Mouse (Mus musculus): ENCODE results near the gene Adamts3. TPM values are rescaled to one million over a fixed set of nuclear protein-coding genes. Genes with fewer than 3 reads are reported as not detected.

Gene Adamts3
- polyA plus RNA-seq, 1 experiment, result 0.34 TPM

- H3K36me3 ChIP-seq (ENCODE audit: control insufficient read depth, insufficient read depth), result no peaks in the 10 kb centered on the region
- H3K79me3 ChIP-seq (ENCODE audit: low read depth), result no peaks in the 10 kb centered on the region
- no peaks in the 10 kb centered on the region for H3K27me3 ChIP-seq (ENCODE audit: control insufficient read depth, insufficient read depth, insufficient read length)
- H3ac ChIP-seq (ENCODE audit: control insufficient read depth, insufficient read length, low read depth), result no peak overlapping the region
- TF ChIP-seq CTCF (IDR thresholded peaks at IDR 0.05; ENCODE audit: control insufficient read depth, insufficient read depth, insufficient read length) (no peak), MAX (IDR thresholded peaks at IDR 0.05) (no peak), USF1 (IDR thresholded peaks at IDR 0.05; ENCODE audit: low read depth) (no peak), CEBPB (IDR thresholded peaks at IDR 0.05; ENCODE audit: low read depth) (no peak), MYOD1 (IDR thresholded peaks at IDR 0.05; ENCODE audit: control insufficient read depth, insufficient read length, low read depth) (no peak), MYOG (IDR thresholded peaks at IDR 0.05; ENCODE audit: control insufficient read depth, extremely low read depth, insufficient read length) (no peak), FOSL1 (IDR thresholded peaks at IDR 0.05; ENCODE audit: insufficient read depth, low read length, poor library complexity, severe bottlenecking) (no peak)
- no peaks in the 10 kb centered on the region for H3K79me2 ChIP-seq (ENCODE audit: control insufficient read depth, insufficient read depth)
- H3K4me3 ChIP-seq (ENCODE audit: insufficient read depth, poor library complexity, severe bottlenecking), result no peak overlapping the region
Measured at GRCm38 (mm10) chr5:89711116-89711859, 171.8 kb downstream of the Adamts3 start.

GRCm38 (mm10) chr5:89709459-89709858, 173.7 kb downstream of the Adamts3 start:
- H3K79me2 ChIP-seq (ENCODE audit: control insufficient read depth, insufficient read depth), result no peaks in the 10 kb centered on the region
- no peaks in the 10 kb centered on the region for H3K36me3 ChIP-seq (ENCODE audit: control insufficient read depth, insufficient read depth)
- no peak overlapping the region for H3K4me3 ChIP-seq (ENCODE audit: insufficient read depth, poor library complexity, severe bottlenecking)
- H3K27me3 ChIP-seq (ENCODE audit: control insufficient read depth, insufficient read depth, insufficient read length), result no peaks in the 10 kb centered on the region
- no peak overlapping the region for H3ac ChIP-seq (ENCODE audit: control insufficient read depth, insufficient read length, low read depth)
- no peak for TF ChIP-seq USF1 (IDR thresholded peaks at IDR 0.05; ENCODE audit: low read depth)
- no peak for TF ChIP-seq CTCF (IDR thresholded peaks at IDR 0.05; ENCODE audit: control insufficient read depth, insufficient read depth, insufficient read length)
- TF ChIP-seq MAX (IDR thresholded peaks at IDR 0.05), result no peak
- TF ChIP-seq MYOG (IDR thresholded peaks at IDR 0.05; ENCODE audit: control insufficient read depth, extremely low read depth, insufficient read length), result no peak
- TF ChIP-seq CEBPB (IDR thresholded peaks at IDR 0.05; ENCODE audit: low read depth), result no peak
- no peak for TF ChIP-seq FOSL1 (IDR thresholded peaks at IDR 0.05; ENCODE audit: insufficient read depth, low read length, poor library complexity, severe bottlenecking)
- TF ChIP-seq MYOD1 (IDR thresholded peaks at IDR 0.05; ENCODE audit: control insufficient read depth, insufficient read length, low read depth), result no peak
- no peaks in the 10 kb centered on the region for H3K79me3 ChIP-seq (ENCODE audit: low read depth)

GRCm38 (mm10) chr5:89704264-89704663, 178.9 kb downstream of the Adamts3 start:
- Histone ChIP-seq H3ac (ENCODE audit: control insufficient read depth, insufficient read length, low read depth) (no peak overlapping the region), H3K4me3 (ENCODE audit: insufficient read depth, poor library complexity, severe bottlenecking) (no peak overlapping the region), H3K79me3 (ENCODE audit: low read depth) (no peaks in the 10 kb centered on the region), H3K36me3 (ENCODE audit: control insufficient read depth, insufficient read depth) (no peaks in the 10 kb centered on the region), H3K79me2 (ENCODE audit: control insufficient read depth, insufficient read depth) (no peaks in the 10 kb centered on the region), H3K27me3 (ENCODE audit: control insufficient read depth, insufficient read depth, insufficient read length) (no peaks in the 10 kb centered on the region)
- TF ChIP-seq CEBPB (IDR thresholded peaks at IDR 0.05; ENCODE audit: low read depth) (no peak), FOSL1 (IDR thresholded peaks at IDR 0.05; ENCODE audit: insufficient read depth, low read length, poor library complexity, severe bottlenecking) (no peak), CTCF (IDR thresholded peaks at IDR 0.05; ENCODE audit: control insufficient read depth, insufficient read depth, insufficient read length) (no peak), MYOG (IDR thresholded peaks at IDR 0.05; ENCODE audit: control insufficient read depth, extremely low read depth, insufficient read length) (no peak), MYOD1 (IDR thresholded peaks at IDR 0.05; ENCODE audit: control insufficient read depth, insufficient read length, low read depth) (no peak), MAX (IDR thresholded peaks at IDR 0.05) (no peak), USF1 (IDR thresholded peaks at IDR 0.05; ENCODE audit: low read depth) (no peak)

- TF ChIP-seq MAX (IDR thresholded peaks at IDR 0.05) (no peak), MYOD1 (IDR thresholded peaks at IDR 0.05; ENCODE audit: control insufficient read depth, insufficient read length, low read depth) (no peak), CTCF (IDR thresholded peaks at IDR 0.05; ENCODE audit: control insufficient read depth, insufficient read depth, insufficient read length) (no peak), FOSL1 (IDR thresholded peaks at IDR 0.05; ENCODE audit: insufficient read depth, low read length, poor library complexity, severe bottlenecking) (no peak), USF1 (IDR thresholded peaks at IDR 0.05; ENCODE audit: low read depth) (no peak), CEBPB (IDR thresholded peaks at IDR 0.05; ENCODE audit: low read depth) (no peak), MYOG (IDR thresholded peaks at IDR 0.05; ENCODE audit: control insufficient read depth, extremely low read depth, insufficient read length) (no peak)
- Histone ChIP-seq H3K36me3 (ENCODE audit: control insufficient read depth, insufficient read depth) (no peaks in the 10 kb centered on the region), H3K79me2 (ENCODE audit: control insufficient read depth, insufficient read depth) (no peaks in the 10 kb centered on the region), H3K4me3 (ENCODE audit: insufficient read depth, poor library complexity, severe bottlenecking) (no peak overlapping the region), H3ac (ENCODE audit: control insufficient read depth, insufficient read length, low read depth) (no peak overlapping the region), H3K27me3 (ENCODE audit: control insufficient read depth, insufficient read depth, insufficient read length) (no peaks in the 10 kb centered on the region), H3K79me3 (ENCODE audit: low read depth) (no peaks in the 10 kb centered on the region)
Measured at GRCm38 (mm10) chr5:89701241-89702007, 181.7 kb downstream of the Adamts3 start.

- no peak overlapping the region for H3ac ChIP-seq (ENCODE audit: control insufficient read depth, insufficient read length, low read depth)
- no peaks in the 10 kb centered on the region for H3K27me3 ChIP-seq (ENCODE audit: control insufficient read depth, insufficient read depth, insufficient read length)
- TF ChIP-seq FOSL1 (IDR thresholded peaks at IDR 0.05; ENCODE audit: insufficient read depth, low read length, poor library complexity, severe bottlenecking) (no peak), CEBPB (IDR thresholded peaks at IDR 0.05; ENCODE audit: low read depth) (no peak), MYOD1 (IDR thresholded peaks at IDR 0.05; ENCODE audit: control insufficient read depth, insufficient read length, low read depth) (no peak), USF1 (IDR thresholded peaks at IDR 0.05; ENCODE audit: low read depth) (no peak), MAX (IDR thresholded peaks at IDR 0.05) (no peak), MYOG (IDR thresholded peaks at IDR 0.05; ENCODE audit: control insufficient read depth, extremely low read depth, insufficient read length) (no peak), CTCF (IDR thresholded peaks at IDR 0.05; ENCODE audit: control insufficient read depth, insufficient read depth, insufficient read length) (no peak)
- no peaks in the 10 kb centered on the region for H3K79me3 ChIP-seq (ENCODE audit: low read depth)
- no peak overlapping the region for H3K4me3 ChIP-seq (ENCODE audit: insufficient read depth, poor library complexity, severe bottlenecking)
- no peaks in the 10 kb centered on the region for H3K36me3 ChIP-seq (ENCODE audit: control insufficient read depth, insufficient read depth)
- no peaks in the 10 kb centered on the region for H3K79me2 ChIP-seq (ENCODE audit: control insufficient read depth, insufficient read depth)
Measured at GRCm38 (mm10) chr5:89687826-89688225, 195.3 kb downstream of the Adamts3 start.

Measured in C2C12 (cell line).